Mouse (Mus musculus): ENCODE measurements around the gene Gm10644.

Gene Gm10644

GRCm38 (mm10) chr8:83895894-83896293, 59.1 kb downstream of the Gm10644 start:
- DNase-seq = peak; percentile 59 to 74

GRCm38 (mm10) chr8:83893915-83894314, 61.1 kb downstream of the Gm10644 start:
- DNase-seq = peak; percentile 89 to 93

GRCm38 (mm10) chr8:83892061-83892460, 62.9 kb downstream of the Gm10644 start:
- DNase-seq = no peak

- DNase-seq = no peak
These were observed 66.6 kb downstream of the Gm10644 start for GRCm38 (mm10) chr8:83888409-83888808.
